17 mouse cellular contexts compared by ENCODE assay signal in the genomic region with DNA sequence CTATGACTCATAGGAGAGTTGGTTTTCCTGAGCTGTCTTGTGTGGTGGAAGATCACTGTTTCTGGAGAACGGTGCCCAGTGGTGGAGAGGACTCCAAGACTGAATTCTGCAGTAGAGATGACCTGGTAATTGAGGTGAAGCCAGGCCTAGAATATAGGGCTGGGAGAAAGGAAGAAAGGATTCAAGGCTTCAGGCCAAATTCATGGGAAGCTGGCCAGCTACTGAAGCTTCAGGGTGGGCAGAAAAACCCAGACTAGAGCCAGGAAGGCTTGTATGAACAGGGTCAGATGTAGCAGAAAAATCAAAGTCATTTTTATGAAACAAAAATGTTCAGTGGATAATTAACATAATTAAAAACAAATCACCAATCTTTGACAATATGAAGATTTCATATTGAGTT.
"Had no signal": no experiment of that assay in that cellular context is flagged by ENCODE, and none has a peak within 500 bp of the region (broad histone marks: within the 10 kb centered on the region; RNA-seq: fewer than 3 reads in every experiment).

No protein-coding gene starts in this region.

- DNase-seq: lung, adult 2 months; lung, postnatal 14 days; lung, postnatal 36 days; right cerebral cortex, postnatal 14 days; thymus, adult 2 months; thymus, postnatal 25 days; thymus, postnatal 4 days had no signal

- ATAC-seq: lung, postnatal 0 days; midbrain, embryonic 13.5 days; midbrain, embryonic 15.5 days had no signal

- H3K36me3 ChIP-seq: lung, embryonic 15.5 days; midbrain, embryonic 13.5 days; midbrain, embryonic 15.5 days; neural tube, embryonic 12.5 days; stomach, embryonic 15.5 days had no signal

- H3K27ac ChIP-seq: lung, embryonic 15.5 days; macrophage; midbrain, embryonic 13.5 days; midbrain, embryonic 15.5 days; neural tube, embryonic 12.5 days; stomach, embryonic 15.5 days; stomach, postnatal 0 days had no signal

- H3K9me3 ChIP-seq: lung, embryonic 15.5 days; megakaryocyte, embryonic 14.5 days; midbrain, embryonic 13.5 days; midbrain, embryonic 15.5 days; neural tube, embryonic 12.5 days; stomach, embryonic 15.5 days had no signal

- H3K27me3 ChIP-seq: lung, embryonic 15.5 days; megakaryocyte, embryonic 14.5 days; midbrain, embryonic 13.5 days; midbrain, embryonic 15.5 days; neural tube, embryonic 12.5 days; stomach, embryonic 15.5 days had no signal

- H3K4me1 ChIP-seq: lung, embryonic 15.5 days; megakaryocyte, embryonic 14.5 days; midbrain, embryonic 13.5 days; midbrain, embryonic 15.5 days; neural tube, embryonic 12.5 days; stomach, embryonic 15.5 days had no signal

- H3K4me3 ChIP-seq: lung, embryonic 15.5 days; megakaryocyte, embryonic 14.5 days; midbrain, embryonic 13.5 days; midbrain, embryonic 15.5 days; neural tube, embryonic 12.5 days; stomach, embryonic 15.5 days had no signal

- H3K9ac ChIP-seq: lung, embryonic 15.5 days; midbrain, embryonic 13.5 days; midbrain, embryonic 15.5 days; neural tube, embryonic 12.5 days; stomach, embryonic 15.5 days had no signal

- H3K4me2 ChIP-seq: lung, embryonic 15.5 days; midbrain, embryonic 11.5 days; midbrain, embryonic 13.5 days; midbrain, embryonic 15.5 days; neural tube, embryonic 12.5 days; stomach, embryonic 15.5 days had no signal
